Mouse (Mus musculus) lung, embryonic 14.5 days (tissue): ENCODE measurements around the gene Supt5. TPM values are rescaled to one million over a fixed set of nuclear protein-coding genes. Genes with fewer than 3 reads are reported as not detected.

ENCODE experiments used
- ATAC-seq: fragments of 200-750 bp; cut with Nextera tagmentation; 2 replicates; pipeline ENCODE4 v1.8.0; 2017; ENCODE audit warnings: mild to moderate bottlenecking, moderate TSS enrichment, moderate library complexity; ENCODE audit not compliant: insufficient read depth
- DNase-seq: peaks from one replicate; pipeline ENCODE4 v3.0.0-alpha.2; 2015
- H3K27ac ChIP-seq: fragments of 300-500 bp; sonication (generic); 2 replicates; pipeline ENCODE4 v1.5.1; 2014; ENCODE audit warnings: low read depth, mild to moderate bottlenecking, moderate library complexity
- H3K27me3 ChIP-seq: fragments of 300-500 bp; sonication (generic); 2 replicates; pipeline ENCODE4 v1.6.1; 2014; ENCODE audit warnings: low read length, control low read depth; ENCODE audit not compliant: insufficient read depth
- H3K36me3 ChIP-seq: fragments of 300-500 bp; sonication (generic); 2 replicates; pipeline ENCODE4 v1.6.1; 2014; ENCODE audit warnings: control low read depth; ENCODE audit not compliant: insufficient read depth
- H3K4me1 ChIP-seq: fragments of 300-500 bp; sonication (generic); 2 replicates; pipeline ENCODE4 v1.6.1; 2014; ENCODE audit warnings: antibody characterized with exemption, control low read depth; ENCODE audit not compliant: insufficient read depth
- H3K4me2 ChIP-seq: fragments of 300-500 bp; sonication (generic); 2 replicates; pipeline ENCODE4 v1.6.1; 2014; ENCODE audit warnings: mild to moderate bottlenecking
- H3K4me3 ChIP-seq: fragments of 300-500 bp; sonication (generic); 2 replicates; pipeline ENCODE4 v1.5.1; 2014; ENCODE audit warnings: low read depth, low read length
- H3K9ac ChIP-seq: fragments of 300-500 bp; sonication (generic); 2 replicates; pipeline ENCODE4 v1.6.1; 2014
- H3K9me3 ChIP-seq: fragments of 300-500 bp; sonication (generic); 2 replicates; pipeline ENCODE4 v1.6.1; 2016; ENCODE audit warnings: low read depth, low read length, control low read depth
- CTCF ChIP-seq: IDR thresholded peaks from 2 replicates; pipeline ENCODE4 v1.5.1; 2016; ENCODE audit warnings: antibody characterized with exemption, low read depth
- WGBS: fragments of 180-500 bp; shearing (Covaris S2); extraction: QIAGEN DNeasy Blood & Tissue Kit; methylation state at CpG from one replicate; pipeline ENCODE4 v1.1.7; 2014; 5-methylcytosine and 5-hydroxymethylcytosine counted together
- polyA plus RNA-seq: library from polyadenylated mRNA; unstranded; fragments of >200 nt; fragmentation: Nextera tagmentation; extraction: Ambion mirVana; gene quantifications from 2 replicates; pipeline ENCODE4 v1.2.1, GENCODE M21; 2014

Supt5 gene
- polyA plus RNA-seq, 1 experiment from 2014 or later: 77.5 TPM

- ATAC-seq: peak; percentile 74
- peak; percentile 95 for TF ChIP-seq CTCF
These were observed 60.8 kb downstream of the Supt5 start, which contains the start of gene Eid2b for GRCm38 (mm10) chr7:28277615-28278278. Gene Eid2b (plus strand): TSS chr7:28277739.

GRCm38 (mm10) chr7:28277237-28277614 lies 61.3 kb downstream of the Supt5 start:
- no peak for DNase-seq
- no peaks in the 10 kb centered on the region for H3K9me3 ChIP-seq
- no peak overlapping the region for H3K27ac ChIP-seq
- no peak overlapping the region for H3K9ac ChIP-seq
- peak; percentile 43 for ATAC-seq
- H3K4me2 ChIP-seq: no peak overlapping the region; the same call in 1 of the 2 replicates
- H3K4me1 ChIP-seq: 0 out of 2 replicates have a peak, but pooled peaks cover 6% of the 10 kb centered on the region
- H3K4me3 ChIP-seq: no peak overlapping the region; the same call in 1 of the 2 replicates
- 56% methylated on average over 8 of the region's 8 CpGs for WGBS
- TF ChIP-seq CTCF: no peak
- no peaks in the 10 kb centered on the region for H3K27me3 ChIP-seq
- peaks cover 5% of the 10 kb centered on the region; the same call in 1 of the 2 replicates for H3K36me3 ChIP-seq

More at GRCm38 (mm10) chr7:28277615-28278278, 60.8 kb downstream of the Supt5 start, which contains the start of gene Eid2b:
- Histone ChIP-seq H3K36me3 (peaks cover under 1% of the 10 kb centered on the region; the same call in 1 of the 2 replicates), H3K27me3 (no peaks in the 10 kb centered on the region), H3K4me3 (peak within 1 kb of the TSS; percentile 67), H3K27ac (peak within 1 kb of the TSS; percentile 60; the same call in 1 of the 2 replicates), H3K4me2 (peak within 1 kb of the TSS; percentile 88), H3K4me1 (0 out of 2 replicates have a peak, but pooled peaks cover 6% of the 10 kb centered on the region), H3K9ac (peak within 1 kb of the TSS; percentile 85), H3K9me3 (no peaks in the 10 kb centered on the region)
- WGBS: 3% methylated on average over 61 of the region's 68 CpGs
- peak; percentile 97 for DNase-seq

GRCm38 (mm10) chr7:28271761-28272160 lies 66.8 kb downstream of the Supt5 start:
- WGBS: 65% methylated on average over 3 of the region's 3 CpGs
- no peak overlapping the region for H3K27ac ChIP-seq
- no peak overlapping the region for H3K9ac ChIP-seq
- peak; percentile 32 for TF ChIP-seq CTCF
- DNase-seq (no peak), ATAC-seq (no peak)
- peaks cover 11% of the 10 kb centered on the region; the same call in 1 of the 2 replicates for H3K36me3 ChIP-seq
- no peaks in the 10 kb centered on the region for H3K9me3 ChIP-seq
- H3K27me3 ChIP-seq: no peaks in the 10 kb centered on the region
- no peak overlapping the region for H3K4me2 ChIP-seq
- H3K4me1 ChIP-seq: peaks cover 5% of the 10 kb centered on the region; the same call in 1 of the 2 replicates
- no peak overlapping the region for H3K4me3 ChIP-seq

GRCm38 (mm10) chr7:28269355-28269754 lies 69.2 kb downstream of the Supt5 start:
- peak; percentile 43 for TF ChIP-seq CTCF
- Histone ChIP-seq H3K27me3 (no peaks in the 10 kb centered on the region), H3K4me3 (peak overlapping the region; percentile 83; the same call in 1 of the 2 replicates), H3K4me1 (peaks cover 5% of the 10 kb centered on the region; the same call in 1 of the 2 replicates), H3K9me3 (no peaks in the 10 kb centered on the region), H3K36me3 (peaks cover 11% of the 10 kb centered on the region; the same call in 1 of the 2 replicates), H3K27ac (no peak overlapping the region), H3K4me2 (peak overlapping the region; percentile 89; the same call in 1 of the 2 replicates), H3K9ac (no peak overlapping the region)
- ATAC-seq (no peak), DNase-seq (no peak)
- 90% methylated on average over 12 of the region's 12 CpGs for WGBS

- Histone ChIP-seq H3K36me3 (peaks cover 11% of the 10 kb centered on the region; the same call in 1 of the 2 replicates), H3K9ac (peak overlapping the region; percentile 96)
These were observed 70.0 kb downstream of the Supt5 start for GRCm38 (mm10) chr7:28268576-28268975.

GRCm38 (mm10) chr7:28268042-28268531 lies 70.5 kb downstream of the Supt5 start:
- ATAC-seq (peak; percentile 75), DNase-seq (peak; percentile 64)
- Histone ChIP-seq H3K4me1 (peaks cover 5% of the 10 kb centered on the region; the same call in 1 of the 2 replicates), H3K9me3 (no peaks in the 10 kb centered on the region), H3K9ac (peak overlapping the region; percentile 96), H3K4me3 (peak overlapping the region; percentile 83), H3K36me3 (peaks cover 11% of the 10 kb centered on the region; the same call in 1 of the 2 replicates), H3K27ac (peak overlapping the region; percentile 84), H3K4me2 (peak overlapping the region; percentile 89), H3K27me3 (no peaks in the 10 kb centered on the region)
- no peak for TF ChIP-seq CTCF
- WGBS: 1% methylated on average over 43 of the region's 62 CpGs

More at GRCm38 (mm10) chr7:28268576-28268975, 70.0 kb downstream of the Supt5 start:
- H3K4me2 ChIP-seq: peak overlapping the region; percentile 89
- H3K4me3 ChIP-seq: peak overlapping the region; percentile 83
- no peaks in the 10 kb centered on the region for H3K9me3 ChIP-seq
- DNase-seq: no peak
- TF ChIP-seq CTCF: no peak
- WGBS: 25% methylated on average over 16 of the region's 16 CpGs
- H3K27me3 ChIP-seq: no peaks in the 10 kb centered on the region
- H3K27ac ChIP-seq: peak overlapping the region; percentile 84
- peaks cover 5% of the 10 kb centered on the region; the same call in 1 of the 2 replicates for H3K4me1 ChIP-seq
- no peak for ATAC-seq
